Mouse (Mus musculus): ENCODE data around the gene Tgfb1. TPM values are rescaled to one million over a fixed set of nuclear protein-coding genes. Genes with fewer than 3 reads are reported as not detected.
A peak's percentile ranks its signal among the peaks of the same experiment; 100 is the strongest.
"Not testable (repeated sequence)": the region's sequence is repeated elsewhere in the genome, so short reads cannot be mapped to it uniquely, and the experiment has no call there.

Tgfb1 gene
- total RNA-seq, 2 experiments from 2014 or later, result 42.2 to 286 TPM

GRCm38 (mm10) chr7:25703793-25704494 lies 17.1 kb downstream of the Tgfb1 start:
- ATAC-seq (ENCODE audit: poor library complexity, severe bottlenecking), result no peak

GRCm38 (mm10) chr7:25704716-25705364 lies 18.0 kb downstream of the Tgfb1 start:
- no peak for ATAC-seq (ENCODE audit: poor library complexity, severe bottlenecking)

GRCm38 (mm10) chr7:25705801-25706251 lies 19.0 kb downstream of the Tgfb1 start:
- ATAC-seq (ENCODE audit: poor library complexity, severe bottlenecking), result peak; percentile 38

GRCm38 (mm10) chr7:25706578-25707170 lies 19.9 kb downstream of the Tgfb1 start:
- ATAC-seq (ENCODE audit: poor library complexity, severe bottlenecking), result peak; percentile 69

GRCm38 (mm10) chr7:25707581-25708292 lies 20.9 kb downstream of the Tgfb1 start:
- peak; percentile 16 for ATAC-seq (ENCODE audit: poor library complexity, severe bottlenecking)

GRCm38 (mm10) chr7:25709961-25710360 lies 23.2 kb downstream of the Tgfb1 start:
- no peak for ATAC-seq (ENCODE audit: poor library complexity, severe bottlenecking)

- ATAC-seq (ENCODE audit: poor library complexity, severe bottlenecking), result no peak
Measured at GRCm38 (mm10) chr7:25710519-25711130, 23.8 kb downstream of the Tgfb1 start.

GRCm38 (mm10) chr7:25711165-25711564 lies 24.4 kb downstream of the Tgfb1 start:
- ATAC-seq (ENCODE audit: poor library complexity, severe bottlenecking), result no peak

GRCm38 (mm10) chr7:25711731-25712197 lies 25.0 kb downstream of the Tgfb1 start:
- peak; percentile 36 for ATAC-seq (ENCODE audit: poor library complexity, severe bottlenecking)

- no peak for ATAC-seq (ENCODE audit: poor library complexity, severe bottlenecking)
Measured at GRCm38 (mm10) chr7:25712801-25713200, 26.0 kb downstream of the Tgfb1 start.

- no peak for ATAC-seq (ENCODE audit: poor library complexity, severe bottlenecking)
Measured at GRCm38 (mm10) chr7:25714581-25714980, 27.8 kb downstream of the Tgfb1 start.

- ATAC-seq (ENCODE audit: poor library complexity, severe bottlenecking), result no peak
Measured at GRCm38 (mm10) chr7:25715731-25716271, 29.0 kb downstream of the Tgfb1 start.

- ATAC-seq (ENCODE audit: poor library complexity, severe bottlenecking), result no peak
Measured at GRCm38 (mm10) chr7:25717478-25717877, 30.7 kb downstream of the Tgfb1 start.

- peak; percentile 90 for ATAC-seq (ENCODE audit: poor library complexity, severe bottlenecking)
Measured at GRCm38 (mm10) chr7:25718788-25719417, 32.1 kb downstream of the Tgfb1 start, which contains the start of gene Ccdc97. Ccdc97 (minus strand) TSS chr7:25719088.

GRCm38 (mm10) chr7:25719761-25720610 lies 33.2 kb downstream of the Tgfb1 start:
- peak; percentile 45; the same call in 1 of the 2 replicates for ATAC-seq (ENCODE audit: poor library complexity, severe bottlenecking)

- no peak for ATAC-seq (ENCODE audit: poor library complexity, severe bottlenecking)
Measured at GRCm38 (mm10) chr7:25720760-25721159, 34.0 kb downstream of the Tgfb1 start.

- ATAC-seq (ENCODE audit: poor library complexity, severe bottlenecking), result not testable (repeated sequence)
Measured at GRCm38 (mm10) chr7:25721776-25722175, 35.0 kb downstream of the Tgfb1 start.

- ATAC-seq (ENCODE audit: poor library complexity, severe bottlenecking), result no peak
Measured at GRCm38 (mm10) chr7:25725886-25726285, 39.1 kb downstream of the Tgfb1 start.

- no peak for ATAC-seq (ENCODE audit: poor library complexity, severe bottlenecking)
Measured at GRCm38 (mm10) chr7:25727800-25728199, 41.0 kb downstream of the Tgfb1 start.
